Mouse (Mus musculus) gastrocnemius, postnatal 10 days (tissue): Measurements from ENCODE around the gene Gm49373. TPM values are rescaled to one million over a fixed set of nuclear protein-coding genes. Genes with fewer than 3 reads are reported as not detected.
"Not testable (repeated sequence)": the region's sequence is repeated elsewhere in the genome, so short reads cannot be mapped to it uniquely, and the experiment has no call there.

Experiments
- DNase-seq: peaks from one replicate; pipeline ENCODE4 v3.0.0; 2021; ENCODE audit warnings: mixed read lengths
- total RNA-seq, 2 experiments: library from RNA; stranded (reverse); gene quantifications; 2 replicates each; pipeline ENCODE4 v1.2.3; 2021

Gm49373 gene
- total RNA-seq, 2 experiments from 2014 or later = 0.14 to 0.32 TPM

DNA sequence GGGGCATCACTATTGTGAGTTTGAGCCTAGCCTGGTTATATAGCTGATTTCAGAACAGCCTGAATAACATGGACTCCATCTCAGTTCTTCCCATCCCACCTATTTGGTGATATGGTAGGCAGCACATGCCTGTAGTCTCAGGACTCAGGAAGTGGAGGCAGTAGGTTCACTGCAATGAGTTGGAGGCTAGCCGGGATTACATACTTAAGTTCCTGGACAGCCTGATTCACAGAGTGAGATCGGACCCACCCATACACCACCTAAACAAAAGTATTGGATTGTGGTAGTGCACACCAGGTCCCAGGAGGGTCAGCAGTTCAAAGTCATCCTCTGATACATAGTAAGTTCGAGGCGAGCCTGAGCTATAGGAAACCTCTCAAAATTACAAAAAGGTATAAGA is 255 bp downstream of the Gm49373 start:
- DNase-seq = no peak

DNA sequence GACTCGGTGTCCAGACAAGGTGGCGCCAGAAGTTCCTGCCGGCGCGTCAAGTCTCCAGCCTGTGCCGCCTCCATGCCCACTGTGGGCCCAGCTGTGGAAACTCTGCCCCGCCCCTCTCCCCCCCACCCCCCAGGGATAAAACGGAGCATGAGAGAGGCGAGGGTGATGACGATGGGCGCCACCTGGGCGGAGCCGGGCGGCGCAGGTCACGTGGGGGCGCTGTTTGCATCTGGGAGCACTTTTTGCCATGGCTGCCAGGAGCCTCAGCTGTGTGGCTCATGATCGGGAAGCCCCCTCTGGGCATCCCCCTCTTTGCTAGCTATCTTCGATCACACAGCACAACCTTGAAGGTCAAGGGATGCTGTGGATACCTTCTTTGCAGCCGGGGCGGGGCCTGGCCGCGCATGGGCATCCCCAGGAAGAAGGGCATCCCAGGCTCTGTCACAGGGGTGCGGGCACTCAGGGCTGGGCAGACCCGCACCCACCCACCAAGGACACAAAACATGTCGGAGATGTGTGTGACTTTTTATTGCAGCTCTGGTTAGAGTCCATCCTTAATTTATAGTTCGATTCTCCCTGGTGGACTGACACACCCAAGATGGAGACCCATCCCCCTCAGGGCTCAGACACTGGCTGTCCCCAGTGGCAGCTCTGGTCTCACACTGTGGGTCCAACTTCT is 5.8 kb downstream of the Gm49373 start, which contains the start of gene Zglp1:
Gene Zglp1, minus strand, starts transcription at position 88 of the 679 bp plus-strand sequence.
- no peak for DNase-seq

- no peak for DNase-seq
These were observed 10.0 kb downstream of the Gm49373 start for GRCm38 (mm10) chr9:21062928-21063327.

- no peak for DNase-seq
These were observed 21.3 kb downstream of the Gm49373 start for GRCm38 (mm10) chr9:21051578-21051977.

DNA sequence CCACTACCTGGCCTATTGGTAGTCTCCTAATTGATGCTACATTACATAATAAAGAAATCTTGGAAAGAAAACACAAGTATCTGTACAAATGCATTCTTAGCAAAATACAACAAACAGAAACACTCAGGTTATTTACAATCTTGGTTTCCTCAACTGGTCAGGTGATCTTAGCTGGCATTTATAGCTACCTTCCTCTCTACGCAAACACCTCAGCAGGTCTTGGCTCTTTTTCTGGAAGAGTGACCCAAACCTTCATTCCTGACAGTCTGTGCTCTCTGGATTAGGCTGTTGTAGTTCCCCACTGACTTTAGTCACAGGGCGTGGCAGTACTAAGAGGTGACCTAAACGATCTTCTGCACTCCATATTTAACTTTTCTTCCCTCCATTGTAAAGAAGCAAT is 27.7 kb downstream of the Gm49373 start:
- no peak for DNase-seq

DNA sequence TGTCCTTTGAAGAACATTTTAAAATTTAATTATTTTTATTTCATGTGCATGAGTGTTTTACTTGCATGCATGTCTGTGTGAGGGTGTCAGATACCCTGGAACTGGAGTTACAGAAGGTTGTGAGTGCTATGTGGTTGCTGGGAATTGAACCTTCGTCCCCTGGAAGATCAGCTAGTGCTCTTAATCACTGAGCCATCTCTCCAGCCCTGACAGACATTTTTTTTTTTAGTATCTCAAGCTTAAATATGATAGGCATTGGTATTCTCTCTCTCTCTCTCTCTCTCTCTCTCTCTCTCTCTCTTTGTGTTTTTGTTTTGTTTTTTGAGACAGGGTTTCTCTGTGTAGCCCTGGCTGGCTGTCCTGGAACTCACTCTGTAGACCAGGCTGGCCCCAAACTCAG is 28.1 kb downstream of the Gm49373 start:
- not testable (repeated sequence) for DNase-seq

DNA sequence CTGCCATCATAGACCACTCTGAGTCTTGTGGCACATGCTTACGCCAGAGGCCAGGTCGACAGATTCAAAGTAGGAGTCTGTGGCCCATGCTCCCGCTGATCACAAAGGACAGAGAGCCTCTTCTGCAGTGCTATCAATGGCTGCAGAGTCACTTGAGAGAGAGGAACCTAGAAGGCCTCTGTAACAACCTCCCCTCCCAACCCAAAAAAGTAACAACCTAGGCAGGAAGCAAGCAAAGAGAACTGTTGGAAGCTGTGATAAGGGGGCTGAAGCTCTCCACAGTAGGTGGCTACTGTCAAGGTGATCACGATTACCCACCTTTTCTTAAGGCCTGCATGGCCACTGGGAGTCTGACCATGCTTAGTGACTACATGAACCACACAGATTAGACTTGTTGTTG is 29.3 kb downstream of the Gm49373 start:
- no peak for DNase-seq

DNA sequence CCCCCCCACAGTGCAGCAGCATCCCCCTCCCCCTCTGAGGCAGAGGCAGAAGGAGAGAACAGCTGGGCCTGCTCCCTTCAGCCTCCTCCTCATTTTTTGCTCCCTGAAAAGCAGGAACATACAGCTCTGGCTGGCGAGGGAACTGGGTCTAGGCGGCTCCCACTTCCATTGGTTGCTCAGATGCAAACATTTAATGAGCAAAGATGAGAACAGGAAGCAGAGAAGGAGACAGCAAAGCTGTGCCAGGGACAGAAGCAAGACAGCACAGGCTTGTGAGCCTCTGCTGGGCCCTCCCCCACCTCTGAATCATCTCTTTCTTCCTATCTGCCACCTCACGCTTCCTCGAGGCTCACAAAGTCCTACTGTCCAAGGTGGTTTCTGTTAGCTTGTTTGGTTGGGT is 31.6 kb downstream of the Gm49373 start:
- DNase-seq = no peak

- no peak for DNase-seq
These were observed 33.1 kb downstream of the Gm49373 start for GRCm38 (mm10) chr9:21039779-21040178.

DNA sequence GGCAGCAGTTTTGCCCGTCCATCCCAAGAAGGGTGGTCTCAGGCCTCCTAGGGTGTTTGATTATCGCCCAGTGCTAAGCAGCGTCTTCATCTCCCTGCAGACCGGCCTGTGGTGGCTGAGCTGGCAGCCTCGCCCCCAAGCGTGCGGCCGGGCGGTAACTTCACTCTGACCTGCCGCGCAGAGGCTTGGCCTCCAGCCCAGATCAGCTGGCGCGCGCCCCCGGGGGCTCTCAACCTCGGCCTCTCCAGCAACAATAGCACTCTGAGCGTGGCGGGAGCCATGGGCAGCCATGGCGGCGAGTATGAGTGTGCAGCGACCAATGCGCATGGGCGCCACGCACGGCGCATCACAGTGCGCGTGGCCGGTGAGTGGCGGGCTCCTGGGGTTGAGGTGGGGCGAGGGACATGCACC is 35.4 kb downstream of the Gm49373 start:
- DNase-seq = peak; percentile 35

DNA sequence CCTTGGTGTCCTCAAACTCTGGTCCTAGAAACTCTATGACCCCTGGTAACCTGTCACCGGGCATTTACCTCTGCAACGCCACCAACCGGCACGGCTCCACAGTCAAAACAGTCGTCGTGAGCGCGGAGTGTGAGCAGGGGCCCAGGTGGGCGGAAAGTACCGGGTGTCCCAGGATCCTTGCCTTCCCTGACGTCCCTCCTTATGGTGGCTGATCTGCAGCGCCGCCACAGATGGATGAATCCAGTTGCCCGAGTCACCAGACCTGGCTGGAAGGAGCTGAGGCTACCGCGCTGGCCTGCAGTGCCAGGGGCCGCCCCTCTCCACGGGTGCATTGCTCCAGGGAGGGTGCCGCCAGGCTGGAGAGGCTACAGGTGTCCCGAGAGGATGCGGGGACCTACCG is 36.2 kb downstream of the Gm49373 start:
- no peak for DNase-seq

DNA sequence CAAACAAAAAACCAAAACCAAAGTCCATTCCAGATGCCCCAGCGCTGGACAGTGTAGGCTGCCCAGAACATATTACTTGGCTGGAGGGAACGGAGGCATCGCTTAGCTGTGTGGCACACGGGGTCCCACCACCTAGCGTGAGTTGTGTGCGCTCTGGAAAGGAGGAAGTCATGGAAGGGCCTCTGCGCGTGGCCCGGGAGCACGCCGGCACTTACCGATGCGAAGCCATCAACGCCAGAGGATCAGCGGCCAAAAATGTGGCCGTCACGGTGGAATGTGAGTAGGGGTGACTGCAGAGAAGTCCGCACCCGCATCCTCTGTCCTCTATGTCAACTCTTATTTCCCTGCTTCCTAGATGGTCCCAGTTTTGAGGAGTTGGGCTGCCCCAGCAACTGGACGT is 36.7 kb downstream of the Gm49373 start:
- no peak for DNase-seq

DNA sequence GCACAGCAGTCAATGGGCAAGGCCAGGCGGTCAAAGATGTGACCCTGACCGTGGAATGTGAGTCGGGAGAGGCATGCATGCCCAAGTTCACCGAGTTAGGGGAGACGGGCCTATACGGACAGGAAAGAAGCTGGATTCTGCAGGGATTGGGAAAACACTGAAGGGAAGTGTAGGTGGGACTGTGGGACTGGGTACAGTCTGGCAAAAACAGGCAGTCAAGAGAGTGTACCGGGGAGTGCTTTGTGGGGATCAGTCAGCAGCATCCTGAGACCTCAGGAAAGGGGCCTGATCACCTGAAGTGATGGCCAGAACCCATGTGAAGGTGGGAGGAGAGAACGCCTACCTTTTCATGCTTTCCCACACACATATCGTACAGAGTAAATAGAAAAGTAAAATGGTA is 37.3 kb downstream of the Gm49373 start:
- no peak for DNase-seq

DNA sequence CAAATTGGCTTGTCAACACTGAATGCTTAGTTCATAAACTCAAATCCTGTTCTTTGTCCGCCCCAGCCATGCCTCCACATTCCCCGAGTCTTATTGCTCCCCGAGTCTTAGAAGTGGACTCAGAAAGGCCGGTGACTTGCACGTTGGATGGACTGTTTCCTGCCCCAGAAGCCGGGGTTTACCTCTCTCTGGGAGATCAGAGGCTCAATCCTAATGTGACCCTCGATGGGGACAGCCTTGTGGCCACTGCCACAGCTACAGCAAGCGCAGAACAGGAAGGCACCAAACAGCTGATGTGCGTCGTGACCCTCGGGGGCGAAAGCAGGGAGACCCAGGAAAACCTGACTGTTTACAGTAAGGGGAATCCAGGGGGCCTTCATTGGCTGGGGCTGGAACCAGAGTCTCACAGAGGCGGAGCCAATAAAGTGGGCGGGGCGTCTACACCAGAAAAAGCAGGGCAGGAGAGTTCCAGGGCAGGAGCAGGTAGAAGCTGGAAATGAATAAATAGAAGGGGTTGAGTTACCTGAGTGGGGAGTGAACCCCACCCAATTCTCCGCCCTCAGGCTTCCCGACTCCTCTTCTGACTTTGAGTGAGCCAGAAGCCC is 38.3 kb downstream of the Gm49373 start:
- DNase-seq = no peak

- DNase-seq = peak; percentile 80
These were observed 39.8 kb downstream of the Gm49373 start for GRCm38 (mm10) chr9:21033136-21033535.

DNA sequence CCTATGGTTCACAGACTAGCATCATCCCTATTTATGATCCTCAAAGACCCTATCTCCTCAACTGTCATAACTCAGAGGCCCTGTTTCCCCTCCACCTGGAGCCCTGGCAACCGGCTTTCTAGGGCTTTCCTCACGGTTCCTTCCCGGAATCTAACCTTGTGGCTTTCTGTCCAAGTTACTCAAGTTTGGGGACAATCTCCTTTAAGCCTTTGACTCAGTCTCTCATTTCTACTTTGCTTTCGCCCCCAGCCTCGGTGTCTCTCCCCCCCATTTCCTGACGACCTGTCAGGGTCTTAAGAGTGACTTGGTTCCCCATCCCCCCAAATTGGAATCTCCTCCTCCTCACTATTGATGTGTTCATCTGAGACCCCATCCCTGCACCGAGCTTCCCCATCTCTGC is 40.4 kb downstream of the Gm49373 start:
- no peak for DNase-seq

DNA sequence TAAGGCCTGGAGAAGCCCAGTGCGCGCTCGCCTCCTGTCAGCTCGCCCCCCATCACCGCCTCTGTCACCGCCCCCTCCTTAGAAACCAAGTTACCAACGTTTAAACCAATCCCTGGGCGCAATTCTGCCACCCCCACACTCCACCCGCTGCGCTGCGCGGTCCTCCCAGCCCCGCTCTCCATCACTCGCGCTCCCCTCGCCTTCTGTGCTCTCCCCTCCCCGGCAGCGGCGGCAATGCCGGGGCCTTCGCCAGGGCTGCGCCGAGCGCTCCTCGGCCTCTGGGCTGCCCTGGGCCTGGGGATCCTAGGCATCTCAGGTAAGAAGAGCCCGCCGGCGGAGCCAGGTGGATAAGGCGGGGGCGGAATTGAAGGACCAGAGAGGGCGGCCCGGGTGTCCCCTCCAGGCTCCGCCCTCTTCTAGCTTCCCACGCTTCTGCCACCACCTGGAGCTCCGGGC is 41.0 kb downstream of the Gm49373 start, which contains the start of gene Icam5:
Gene Icam5, plus strand, starts transcription at position 178 of the 456 bp plus-strand sequence.
- DNase-seq = no peak

DNA sequence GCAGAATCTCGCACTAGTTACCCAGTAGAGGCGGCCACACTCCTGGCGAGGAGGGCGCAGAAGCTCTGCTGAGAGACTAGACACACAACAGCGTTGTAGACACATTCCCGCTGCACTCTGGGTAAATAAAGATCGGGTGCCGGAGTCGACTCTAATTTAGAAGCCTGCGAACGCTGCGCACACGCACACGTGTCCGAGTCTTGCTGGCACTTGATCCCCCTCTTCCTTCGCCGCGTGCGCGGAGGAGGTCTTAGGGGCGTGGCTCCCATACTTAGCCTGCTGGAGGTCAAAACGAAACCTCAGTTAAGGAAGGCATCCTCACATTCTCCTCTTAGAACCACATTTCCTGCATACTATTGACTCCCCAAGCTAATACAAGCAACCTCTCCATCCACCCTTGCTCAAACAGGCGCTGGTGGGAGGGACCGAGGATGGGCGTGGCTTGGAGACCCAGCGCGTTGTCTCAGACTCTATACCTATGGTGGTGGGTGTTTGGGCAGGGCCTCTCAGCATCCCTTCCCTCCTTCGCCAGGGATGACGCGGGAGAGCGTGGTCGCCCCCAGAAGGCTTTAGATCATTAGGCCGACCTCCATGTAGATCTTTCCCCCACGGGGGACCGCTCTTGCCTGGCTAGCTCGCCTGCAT is 41.5 kb downstream of the Gm49373 start:
- DNase-seq = peak; percentile 61

DNA sequence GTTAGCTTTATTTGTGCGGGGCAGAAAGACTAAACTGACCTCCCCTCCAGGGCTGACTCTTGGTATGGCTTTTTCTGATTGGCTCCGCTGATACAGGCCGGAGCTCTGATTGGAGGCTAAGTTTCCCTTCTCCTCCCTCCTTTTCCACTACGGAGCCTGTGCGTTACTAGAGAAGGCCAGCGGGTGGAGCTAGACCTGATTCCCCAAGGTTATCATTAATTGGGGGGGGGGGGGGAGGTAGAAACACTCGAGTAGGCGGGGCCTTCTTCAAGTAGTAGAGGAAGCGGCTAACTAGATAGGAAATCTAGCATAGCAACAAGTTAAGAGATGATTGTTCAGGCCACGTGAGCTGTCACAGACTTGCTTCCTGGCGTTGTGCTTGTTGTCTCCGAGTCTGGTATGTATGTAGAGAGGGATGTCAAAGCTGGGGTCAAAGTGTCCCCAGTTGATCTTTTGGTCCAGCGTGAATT is 42.1 kb downstream of the Gm49373 start:
- DNase-seq = peak; percentile 82

DNA sequence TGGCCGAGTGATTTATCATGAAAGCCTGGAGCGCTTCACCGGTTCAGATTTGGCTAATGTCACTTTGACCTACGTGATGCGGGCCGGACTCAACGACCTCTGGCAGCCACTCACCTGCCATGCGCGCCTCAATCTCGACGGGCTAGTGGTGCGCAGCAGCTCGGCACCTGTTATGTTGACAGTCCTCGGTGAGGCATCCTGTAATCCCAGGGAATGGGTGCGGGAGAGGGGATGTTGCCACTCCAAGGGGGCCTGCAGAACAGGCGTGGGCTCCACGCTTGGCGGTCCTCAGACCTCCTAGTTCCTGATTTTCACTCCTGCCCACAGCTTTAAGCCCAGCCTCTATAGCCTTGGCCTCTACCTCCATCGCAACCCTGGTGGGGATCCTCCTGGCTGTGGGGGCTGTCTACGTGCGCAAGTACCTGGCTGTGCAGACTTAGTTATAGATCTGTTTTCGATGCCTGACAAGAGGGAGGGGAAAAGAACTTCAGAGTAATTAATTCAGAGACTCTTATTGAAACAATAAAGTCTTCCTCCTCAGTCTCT is 42.8 kb downstream of the Gm49373 start:
- no peak for DNase-seq

- DNase-seq = peak; percentile 85
These were observed 43.4 kb downstream of the Gm49373 start, which contains the start of gene Icam4 for GRCm38 (mm10) chr9:21029291-21030054. TSS of gene Icam4 (plus strand) at chr9:21029373.

DNA sequence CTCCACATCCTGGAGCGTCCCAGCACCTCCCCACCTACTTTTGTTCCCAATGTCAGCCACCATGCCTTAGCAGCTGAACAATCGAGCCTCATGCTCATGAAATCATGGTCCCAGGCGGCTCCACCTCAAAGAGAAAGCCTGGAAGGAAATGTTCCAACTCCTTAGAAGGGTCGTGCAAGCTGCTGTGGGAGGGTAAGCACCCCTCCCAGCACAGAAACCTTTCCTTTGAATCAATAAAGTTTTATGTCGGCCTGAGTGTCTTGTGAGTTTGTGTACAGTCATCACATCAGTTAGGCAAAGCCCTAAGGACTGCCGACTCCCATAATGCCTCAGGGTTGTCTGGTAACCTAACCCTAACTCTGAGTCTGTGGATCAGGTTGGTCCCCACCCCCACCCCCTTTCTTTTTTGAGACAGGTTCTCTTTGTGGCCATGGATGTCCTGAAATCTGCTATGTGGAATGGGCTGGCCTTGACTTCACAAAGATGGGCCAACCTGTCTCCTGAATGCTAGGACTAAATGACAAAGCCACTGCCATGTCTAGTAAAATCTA is 44.3 kb downstream of the Gm49373 start:
- no peak for DNase-seq
